Mouse (Mus musculus) ovary, postnatal 10 days (tissue): ENCODE results near the gene Stx5a.
A peak's percentile ranks its signal among the peaks of the same experiment; 100 is the strongest.
"Not testable (repeated sequence)": the region's sequence is repeated elsewhere in the genome, so short reads cannot be mapped to it uniquely, and the experiment has no call there.

Experiments
- DNase-seq: peaks from one replicate; pipeline ENCODE4 v3.0.0; 2022; ENCODE audit warnings: low spot score

The Stx5a gene

DNA sequence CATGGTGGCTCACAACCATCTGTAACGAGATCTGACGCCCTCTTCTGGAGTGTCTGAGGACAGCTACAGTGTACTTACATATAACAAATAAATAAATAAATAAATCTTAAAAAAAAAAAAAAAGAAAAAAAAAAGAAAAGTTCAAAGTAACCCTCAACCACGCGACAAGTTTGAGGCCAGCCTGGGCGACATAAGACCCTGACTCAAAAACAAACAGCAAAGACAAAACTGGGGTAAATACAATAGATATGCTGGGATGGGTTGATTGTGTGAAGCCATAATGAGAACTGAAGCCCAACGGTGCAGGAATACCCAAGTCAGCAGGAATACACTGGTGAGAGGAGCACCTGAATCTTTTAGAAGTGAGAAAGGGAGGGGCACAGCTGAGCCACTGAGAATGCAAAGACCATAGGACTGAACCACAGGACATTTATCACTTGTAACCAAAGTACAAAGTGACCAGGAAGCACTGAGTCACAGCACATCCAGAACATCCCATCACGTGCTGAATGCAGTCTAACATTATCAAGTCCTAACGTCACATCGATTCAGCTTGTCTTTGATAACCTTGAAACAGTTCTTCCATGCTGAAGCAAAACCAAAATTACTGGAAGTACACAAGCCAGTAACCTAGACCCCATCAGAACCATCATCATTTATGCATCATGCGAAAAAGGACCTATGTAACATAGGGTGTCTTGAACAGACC is 24.3 kb upstream of the Stx5a start:
- no peak for DNase-seq

GRCm38 (mm10) chr19:8718357-8718756 is 22.9 kb upstream of the Stx5a start:
- no peak for DNase-seq

DNA sequence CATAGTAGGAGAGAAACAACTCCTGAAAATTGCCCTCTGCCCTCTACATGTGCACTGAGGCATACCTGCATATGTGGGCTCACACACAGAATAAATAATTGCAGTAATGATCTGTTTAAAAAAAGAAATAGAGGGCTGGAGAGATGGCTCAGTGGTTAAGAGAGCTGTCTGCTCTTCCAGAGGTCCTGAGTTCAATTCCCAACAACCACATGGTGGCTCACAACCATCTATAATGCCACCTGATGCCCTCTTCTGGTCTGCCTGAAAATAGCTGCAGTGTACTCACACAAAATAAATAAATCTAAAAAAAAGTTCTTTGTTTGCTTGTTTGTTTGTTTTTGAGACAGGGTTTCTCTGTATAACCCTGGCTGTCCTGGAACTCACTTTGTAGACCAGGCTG is 22.2 kb upstream of the Stx5a start:
- not testable (repeated sequence) for DNase-seq

- no peak for DNase-seq
Observed at GRCm38 (mm10) chr19:8721378-8721777, 19.8 kb upstream of the Stx5a start.

DNA sequence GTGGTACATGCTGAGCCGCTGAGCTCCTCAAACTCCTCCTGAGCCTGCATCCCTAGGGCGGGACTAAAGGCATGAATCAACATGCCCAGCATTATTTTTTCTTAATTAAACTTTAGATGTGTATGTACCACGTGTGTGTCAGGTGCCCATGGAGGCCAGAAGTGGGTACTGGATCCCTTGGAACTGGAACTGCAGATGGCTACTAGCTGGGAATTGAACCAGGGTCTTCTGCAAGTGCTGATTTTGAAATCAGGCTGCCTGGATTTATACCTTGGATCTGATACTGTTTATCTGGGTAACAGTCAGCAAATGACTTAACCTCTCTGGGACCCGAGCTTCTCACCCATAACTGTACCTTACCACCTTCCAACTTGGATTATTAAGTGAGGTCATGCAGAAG is 19.2 kb upstream of the Stx5a start:
- no peak for DNase-seq

- DNase-seq = no peak
Observed at GRCm38 (mm10) chr19:8722559-8722906, 18.7 kb upstream of the Stx5a start.

DNA sequence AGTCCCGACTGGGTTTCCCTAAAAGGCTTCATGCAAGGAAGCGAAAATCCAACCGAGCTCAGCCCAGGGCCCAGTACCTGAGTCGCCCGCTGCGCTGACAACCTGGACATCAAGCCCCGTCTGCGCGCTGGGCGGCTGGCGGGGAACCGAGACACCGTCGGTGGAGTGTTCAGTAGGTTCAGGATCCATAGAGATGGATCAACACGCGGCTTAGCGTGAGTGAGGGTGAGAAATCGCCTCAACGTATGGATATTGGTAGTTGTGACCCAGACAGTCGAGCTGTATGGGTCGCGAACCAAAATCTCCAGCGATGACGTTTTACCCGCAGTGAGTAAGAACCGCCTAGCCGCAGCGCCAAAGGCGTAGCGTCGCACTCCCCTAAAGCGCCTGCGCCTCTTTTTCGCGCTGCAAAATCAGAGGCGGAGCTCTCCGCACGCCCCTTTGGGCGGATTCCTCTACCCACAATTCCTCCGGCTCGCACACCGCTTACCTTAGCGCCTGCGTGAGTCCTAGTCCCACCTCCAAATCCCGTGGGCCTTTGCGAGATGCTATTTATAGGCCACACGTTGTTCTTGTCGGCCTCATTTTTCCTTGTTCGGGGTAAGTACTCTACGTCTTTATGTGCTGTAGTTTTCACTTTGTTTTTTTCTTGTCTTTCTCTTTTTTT is 18.2 kb upstream of the Stx5a start, which contains the start of gene Slc3a2:
Gene Slc3a2 (minus strand): TSS at position 463 of the 667 bp plus-strand sequence.
- DNase-seq = peak; percentile 74

DNA sequence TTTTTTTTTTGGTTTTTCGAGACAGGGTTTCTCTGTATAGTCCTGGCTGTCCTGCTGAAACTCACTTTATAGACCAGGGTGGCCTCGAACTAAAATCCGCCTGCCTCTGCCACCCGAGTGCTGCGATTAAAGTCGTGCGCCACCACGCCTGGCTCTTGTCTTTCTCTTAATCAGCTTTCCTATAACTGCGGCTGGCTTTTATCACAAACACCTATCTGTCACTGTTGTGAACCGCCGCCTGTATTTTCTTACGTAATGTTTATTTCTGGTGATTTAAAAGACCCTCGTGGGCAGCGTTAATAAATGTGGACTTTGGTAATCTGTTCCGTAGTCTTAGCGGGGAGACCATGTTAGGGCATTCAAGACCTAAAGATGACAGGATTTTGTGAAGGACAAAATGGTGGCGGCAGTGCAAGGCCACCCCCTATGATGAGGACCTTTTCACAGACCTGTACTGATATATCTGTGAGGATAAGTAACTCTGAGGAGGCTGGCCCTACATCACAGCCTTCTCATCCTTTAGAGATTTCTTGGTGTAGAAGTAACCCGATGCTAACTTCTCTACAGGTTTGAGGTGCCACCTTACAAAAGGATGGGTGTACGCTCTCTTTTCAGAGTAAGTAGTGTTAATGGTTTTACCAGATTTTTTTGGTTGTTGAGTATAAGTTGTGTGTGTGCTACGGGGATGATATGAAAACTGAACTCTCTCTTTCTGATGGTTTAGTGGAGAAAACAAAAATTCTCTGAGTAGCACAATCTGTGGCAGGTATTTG is 17.5 kb upstream of the Stx5a start:
- DNase-seq = no peak

- DNase-seq = no peak
Observed at GRCm38 (mm10) chr19:8724392-8724791, 16.8 kb upstream of the Stx5a start.

GRCm38 (mm10) chr19:8725081-8725613 is 16.1 kb upstream of the Stx5a start:
- DNase-seq = no peak

DNA sequence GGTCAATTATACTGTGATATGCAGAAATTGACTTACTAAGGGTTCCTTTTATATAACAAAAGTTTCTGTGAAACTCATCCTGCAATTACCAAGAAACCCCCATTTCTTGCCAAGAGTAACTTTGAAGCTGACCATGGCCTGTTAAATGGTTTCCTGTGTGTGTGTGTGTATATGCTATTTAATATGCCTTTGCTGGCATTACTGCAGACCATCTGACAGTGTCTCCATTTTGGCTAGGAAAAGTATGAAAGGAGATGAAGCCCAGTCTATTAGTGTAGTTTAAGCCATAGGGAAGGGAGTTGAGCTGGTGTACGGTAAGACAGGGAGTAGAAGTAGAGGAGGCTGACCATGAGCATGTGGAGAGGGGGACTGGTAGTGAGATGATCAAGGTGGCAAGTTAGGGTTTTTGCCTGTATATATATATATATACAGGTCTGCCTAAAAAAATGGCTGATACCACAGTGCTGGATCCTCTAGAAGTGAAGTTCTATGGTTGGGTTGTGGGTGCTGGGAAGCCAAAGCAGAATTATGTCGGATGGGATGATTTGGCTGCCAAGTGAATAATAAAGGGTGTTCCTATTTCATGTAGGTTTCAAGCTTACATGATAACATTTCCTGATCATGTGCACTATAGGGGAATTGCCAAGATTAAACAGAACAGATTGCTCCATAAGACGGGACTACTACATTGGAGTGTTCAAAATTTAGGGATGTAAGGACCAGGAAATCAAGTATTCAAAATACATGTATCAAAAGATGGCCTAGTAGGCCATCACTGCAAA is 14.4 kb upstream of the Stx5a start:
- no peak for DNase-seq

DNA sequence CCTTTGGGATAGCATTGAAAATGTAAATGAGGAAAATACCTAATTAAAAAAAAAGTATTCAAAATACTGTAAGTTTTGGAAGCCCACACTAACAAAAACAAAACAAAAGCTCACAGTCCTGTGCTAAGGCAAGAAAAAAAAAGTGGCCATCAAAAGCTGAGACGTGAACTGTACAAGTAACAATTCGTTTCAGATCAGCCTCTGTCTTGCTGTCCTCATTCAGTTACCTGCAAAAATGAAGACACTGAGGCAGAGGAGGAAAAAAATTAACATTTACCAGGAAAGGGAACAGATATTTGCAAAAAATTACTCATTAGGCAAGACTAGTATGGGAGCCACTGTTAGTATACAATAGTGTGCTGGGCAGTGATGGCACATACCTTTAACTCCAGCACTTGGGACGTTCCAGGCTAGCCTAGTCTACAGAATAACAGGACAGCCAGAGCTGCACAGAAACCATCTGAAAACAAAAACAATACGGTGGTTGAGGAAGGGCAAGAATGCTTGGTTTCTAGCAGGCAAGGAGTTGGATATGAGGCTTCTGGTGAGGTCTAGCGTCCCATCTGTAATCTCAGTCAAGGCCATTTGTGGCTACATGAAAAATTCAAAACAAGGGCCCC is 13.6 kb upstream of the Stx5a start:
- DNase-seq = no peak

DNA sequence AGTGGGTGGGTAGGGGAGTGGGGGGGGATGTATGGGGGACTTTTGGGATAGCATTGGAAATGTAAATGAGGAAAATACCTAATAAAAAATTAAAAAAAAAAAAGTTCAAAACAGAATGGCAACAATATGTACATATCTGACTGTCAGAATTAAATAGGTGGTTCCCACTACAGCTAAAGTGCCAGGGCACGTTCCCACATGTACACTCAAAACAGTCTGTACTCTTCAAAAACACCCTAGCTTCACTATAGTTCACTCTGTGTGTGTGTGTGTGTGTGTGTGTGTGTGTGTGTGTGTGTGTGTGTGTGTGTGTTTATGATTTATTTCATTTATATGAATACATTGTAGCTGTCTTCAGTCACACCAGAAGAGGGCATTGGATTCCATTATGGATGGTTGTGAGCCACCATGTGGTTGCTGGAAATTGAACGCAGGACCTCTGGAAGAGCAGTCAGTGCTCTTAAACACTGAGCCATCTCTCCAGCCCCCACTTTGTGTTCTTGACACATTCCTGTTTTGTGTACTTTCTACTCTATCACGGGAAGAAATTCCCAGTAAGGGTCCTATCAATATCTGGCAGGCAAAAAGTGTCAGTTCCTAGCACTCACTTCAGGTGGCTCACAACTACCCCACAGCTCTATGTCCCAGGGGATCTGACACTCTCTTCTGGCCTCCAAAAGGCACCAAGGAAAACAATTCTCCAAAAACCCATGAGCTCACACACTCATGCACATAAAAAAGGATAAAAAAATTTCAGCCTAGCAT is 12.7 kb upstream of the Stx5a start:
- not testable (repeated sequence) for DNase-seq

GRCm38 (mm10) chr19:8734334-8734733 is 6.9 kb upstream of the Stx5a start:
- no peak for DNase-seq

- peak; percentile 89 for DNase-seq
Observed at GRCm38 (mm10) chr19:8735389-8736159, 5.6 kb upstream of the Stx5a start, which contains the start of gene Wdr74. Wdr74 (plus strand) TSS chr19:8735827.

DNA sequence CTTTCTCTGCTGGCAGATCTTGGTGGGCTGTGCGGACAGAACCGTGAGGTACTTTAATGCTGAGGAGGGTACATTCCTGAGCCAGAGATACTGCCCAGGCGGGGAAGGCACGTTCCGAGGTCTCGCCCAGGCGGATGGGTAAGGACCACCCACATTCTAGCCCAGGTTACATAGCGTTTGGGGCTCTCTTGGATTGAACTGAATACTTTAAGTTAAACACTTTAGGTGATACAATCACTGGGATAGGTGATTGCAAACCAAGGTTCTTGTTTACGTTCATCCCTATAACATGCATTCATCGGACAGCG is 5.1 kb upstream of the Stx5a start:
- no peak for DNase-seq

DNA sequence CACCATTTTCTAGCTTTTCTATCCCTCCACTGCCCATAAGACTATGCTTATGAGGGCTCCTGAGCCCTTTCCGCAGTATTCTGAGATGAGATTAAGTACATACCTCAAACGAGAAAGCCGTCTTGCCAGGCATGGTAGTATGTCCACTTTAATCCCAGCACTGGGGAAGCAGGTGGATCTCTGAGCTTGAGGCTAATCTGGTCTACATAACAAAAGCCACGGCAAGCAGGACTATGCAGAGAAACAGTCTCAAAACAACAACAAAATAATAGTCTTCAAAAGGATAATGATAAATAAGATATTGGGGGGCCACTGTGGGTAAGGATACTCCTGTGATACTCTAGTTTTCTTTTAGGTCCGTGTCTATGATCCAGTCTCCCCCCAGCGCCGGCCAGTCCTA is 2.3 kb upstream of the Stx5a start:
- DNase-seq = no peak

DNA sequence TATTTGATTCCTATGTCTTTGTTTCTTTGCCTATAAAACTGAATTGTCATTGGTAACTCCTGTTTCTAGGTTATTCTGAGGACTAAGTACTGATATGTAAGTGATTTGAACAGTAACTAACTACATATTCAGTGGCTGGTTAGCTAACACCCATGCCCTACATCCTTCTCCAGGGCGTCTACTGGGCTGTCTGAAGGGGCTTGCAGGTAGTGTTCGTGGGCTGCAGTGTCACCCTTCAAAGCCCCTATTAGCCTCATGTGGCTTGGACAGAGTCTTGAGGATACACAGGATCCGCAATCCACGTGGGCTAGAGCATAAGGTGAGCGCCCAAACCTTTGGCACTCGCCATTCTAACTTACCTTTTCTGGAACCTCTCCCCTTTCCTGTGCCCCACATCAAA is 1.6 kb upstream of the Stx5a start:
- no peak for DNase-seq

DNA sequence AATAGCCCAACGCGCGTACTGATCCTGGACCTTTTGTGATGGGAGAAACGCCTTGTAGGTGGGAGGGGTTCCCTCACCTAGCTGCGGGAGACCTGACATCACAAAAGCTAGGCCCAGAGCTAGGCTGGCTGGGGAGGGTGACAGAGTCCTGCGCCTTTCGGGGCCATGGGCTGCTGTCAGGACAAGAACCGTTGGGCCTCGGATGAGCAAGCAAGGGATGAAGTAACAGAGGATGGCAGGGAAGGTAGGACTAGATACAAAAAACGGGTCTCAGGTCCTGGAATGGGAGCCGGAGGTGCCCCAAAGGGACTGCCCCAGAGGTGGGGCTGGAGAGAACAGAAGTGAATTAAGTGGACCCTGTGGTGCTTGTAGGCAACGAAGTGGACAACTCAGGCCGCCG is 610 bp upstream of the Stx5a start, which contains the start of gene 1700092M07Rik:
Gene 1700092M07Rik (plus strand): TSS at position 116 of the 400 bp plus-strand sequence.
- DNase-seq = no peak

DNA sequence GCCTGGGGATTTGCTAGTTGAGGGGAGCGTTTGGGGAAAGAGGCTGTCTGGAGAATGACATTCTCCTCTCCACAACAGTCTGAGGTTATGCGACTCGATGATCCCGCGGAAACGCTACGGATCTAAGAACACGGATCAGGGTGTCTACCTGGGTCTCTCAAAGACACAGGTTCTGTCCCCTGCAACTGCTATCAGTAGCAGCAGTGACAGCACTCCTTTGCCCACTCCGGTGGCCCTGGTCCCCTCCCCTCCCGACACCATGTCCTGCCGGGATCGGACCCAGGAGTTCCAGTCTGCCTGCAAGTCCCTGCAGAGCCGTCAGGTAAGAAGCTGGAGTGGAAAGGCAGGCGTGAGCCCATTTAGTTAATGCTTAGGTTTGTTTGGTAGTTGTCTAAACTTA is 963 bp downstream of the Stx5a start:
- DNase-seq = no peak
